Mouse (Mus musculus): ENCODE results near the gene Hist1h4a. TPM values are rescaled to one million over a fixed set of nuclear protein-coding genes. Genes with fewer than 3 reads are reported as not detected.
"Not testable (repeated sequence)": the region's sequence is repeated elsewhere in the genome, so short reads cannot be mapped to it uniquely, and the experiment has no call there.

The Hist1h4a gene
- polyA plus RNA-seq, 1 experiment from 2014 or later = 1.2 TPM

GRCm38 (mm10) chr13:23717593-23718245, 43.3 kb downstream of the Hist1h4a start:
- not testable (repeated sequence) for H3K27ac ChIP-seq; H3K36me3 ChIP-seq; H3K4me1 ChIP-seq; H3K27me3 ChIP-seq; H3K9me3 ChIP-seq; ATAC-seq (ENCODE audit: insufficient number of reproducible peaks, insufficient read depth, low FRiP score, low TSS enrichment); H3K4me2 ChIP-seq (replicated peaks); H3K4me3 ChIP-seq; H3K9ac ChIP-seq
- 18% methylated on average over 2 of the region's 2 CpGs for WGBS

- H3K36me3 ChIP-seq = no peaks in the 10 kb centered on the region
- no peaks in the 10 kb centered on the region for H3K9me3 ChIP-seq
- H3K4me1 ChIP-seq = no peaks in the 10 kb centered on the region
- H3K27me3 ChIP-seq = no peaks in the 10 kb centered on the region
- 59% methylated on average over 11 of the region's 11 CpGs for WGBS
- no peak overlapping the region for H3K4me2 ChIP-seq (replicated peaks)
- ATAC-seq (ENCODE audit: insufficient number of reproducible peaks, insufficient read depth, low FRiP score, low TSS enrichment) = no peak
- no peak overlapping the region for H3K4me3 ChIP-seq
- no peak overlapping the region for H3K9ac ChIP-seq
- H3K27ac ChIP-seq = no peak overlapping the region
Observed at GRCm38 (mm10) chr13:23717176-23717575, 43.9 kb downstream of the Hist1h4a start.

- Histone ChIP-seq H3K4me3 (no peak overlapping the region), H3K27ac (no peak overlapping the region), H3K4me1 (no peaks in the 10 kb centered on the region), H3K36me3 (no peaks in the 10 kb centered on the region), H3K4me2 (replicated peaks) (no peak overlapping the region), H3K9me3 (no peaks in the 10 kb centered on the region), H3K27me3 (no peaks in the 10 kb centered on the region), H3K9ac (no peak overlapping the region)
- WGBS = 83% methylated on average over 5 of the region's 5 CpGs
- no peak for ATAC-seq (ENCODE audit: insufficient number of reproducible peaks, insufficient read depth, low FRiP score, low TSS enrichment)
Observed at GRCm38 (mm10) chr13:23716261-23717042, 44.6 kb downstream of the Hist1h4a start.

Small RNAs within 50 kb of the gene (microRNA-seq; reads per million reads assigned to microRNA genes)
- gene Gm44314 (not detected), gene Gm44484 (not detected)

Other genes starting within 250 kb of the Hist1h4a start
- 6.2 and 6.8 TPM in 2 replicates for gene Hist1h4h, start 230.2 kb downstream of the Hist1h4a start, polyA plus RNA-seq (2016; fragmentation: Nextera tagmentation; extraction: Ambion mirVana)
- gene Hist1h2af, start 227.3 kb downstream of the Hist1h4a start, polyA plus RNA-seq (2016; fragmentation: Nextera tagmentation; extraction: Ambion mirVana) = 10.7 and 15.5 TPM in 2 replicates
- gene Hist1h3g, start 225.8 kb downstream of the Hist1h4a start, polyA plus RNA-seq (2016; fragmentation: Nextera tagmentation; extraction: Ambion mirVana) = 7.8 and 11.8 TPM in 2 replicates
- gene Hist1h2bh, start 217.8 kb downstream of the Hist1h4a start, polyA plus RNA-seq (2016; fragmentation: Nextera tagmentation; extraction: Ambion mirVana) = 1.3 and 1.5 TPM in 2 replicates
- gene Hist1h3f, start 217.2 kb downstream of the Hist1h4a start, polyA plus RNA-seq (2016; fragmentation: Nextera tagmentation; extraction: Ambion mirVana) = 1.3 and 2.3 TPM in 2 replicates
- gene Hist1h4f, start 209.6 kb downstream of the Hist1h4a start, polyA plus RNA-seq (2016; fragmentation: Nextera tagmentation; extraction: Ambion mirVana) = 2.1 and 2.4 TPM in 2 replicates
- 0.64 and 0.75 TPM in 2 replicates for gene Hist1h1d, start 208.0 kb downstream of the Hist1h4a start, polyA plus RNA-seq (2016; fragmentation: Nextera tagmentation; extraction: Ambion mirVana)
- gene Hist1h3e, start 198.9 kb downstream of the Hist1h4a start, polyA plus RNA-seq (2016; fragmentation: Nextera tagmentation; extraction: Ambion mirVana) = 9.5 and 9.6 TPM in 2 replicates
- 139 and 153 TPM in 2 replicates for gene Hist1h2ae, start 190.0 kb downstream of the Hist1h4a start, polyA plus RNA-seq (2016; fragmentation: Nextera tagmentation; extraction: Ambion mirVana)
- gene Hist1h2bg, start 189.8 kb downstream of the Hist1h4a start, polyA plus RNA-seq (2016; fragmentation: Nextera tagmentation; extraction: Ambion mirVana) = 11.4 and 15.7 TPM in 2 replicates
- 10.7 and 11.9 TPM in 2 replicates for gene Hist1h2bf, start 187.0 kb downstream of the Hist1h4a start, polyA plus RNA-seq (2016; fragmentation: Nextera tagmentation; extraction: Ambion mirVana)
- 2.0 and 3.6 TPM in 2 replicates for gene Hist1h2ad, start 186.8 kb downstream of the Hist1h4a start, polyA plus RNA-seq (2016; fragmentation: Nextera tagmentation; extraction: Ambion mirVana)
- gene Hist1h3d, start 185.5 kb downstream of the Hist1h4a start, polyA plus RNA-seq (2016; fragmentation: Nextera tagmentation; extraction: Ambion mirVana) = 5.5 and 7.0 TPM in 2 replicates
- 123 and 126 TPM in 2 replicates for gene Hist1h4d, start 179.6 kb downstream of the Hist1h4a start, polyA plus RNA-seq (2016; fragmentation: Nextera tagmentation; extraction: Ambion mirVana)
- 3.3 and 3.6 TPM in 2 replicates for gene Hist1h2be, start 140.1 kb downstream of the Hist1h4a start, polyA plus RNA-seq (2016; fragmentation: Nextera tagmentation; extraction: Ambion mirVana)
- gene Hist1h1e, start 138.7 kb downstream of the Hist1h4a start, polyA plus RNA-seq (2016; fragmentation: Nextera tagmentation; extraction: Ambion mirVana) = 22.6 and 24.2 TPM in 2 replicates
- 1.3 TPM in 2 replicates for gene Hist1h2ac, start 77.3 kb downstream of the Hist1h4a start, polyA plus RNA-seq (2016; fragmentation: Nextera tagmentation; extraction: Ambion mirVana)
- 35.4 and 35.6 TPM in 2 replicates for gene Hist1h2bc, start 77.0 kb downstream of the Hist1h4a start, polyA plus RNA-seq (2016; fragmentation: Nextera tagmentation; extraction: Ambion mirVana)
- gene Hist1h1t, start 65.4 kb downstream of the Hist1h4a start, polyA plus RNA-seq (2016; fragmentation: Nextera tagmentation; extraction: Ambion mirVana) = 0.24 and 0.25 TPM in 2 replicates
- gene Hist1h4c, start 62.8 kb downstream of the Hist1h4a start, polyA plus RNA-seq (2016; fragmentation: Nextera tagmentation; extraction: Ambion mirVana) = 10.5 and 13.6 TPM in 2 replicates
- 3.2 and 3.5 TPM in 2 replicates for gene Hfe, start 50.4 kb downstream of the Hist1h4a start, polyA plus RNA-seq (2016; fragmentation: Nextera tagmentation; extraction: Ambion mirVana)
- gene Hist1h1c, start 22.4 kb downstream of the Hist1h4a start, polyA plus RNA-seq (2016; fragmentation: Nextera tagmentation; extraction: Ambion mirVana) = 20.5 and 22.8 TPM in 2 replicates
- 19.2 and 19.3 TPM in 2 replicates for gene Hist1h3c, start 15.6 kb downstream of the Hist1h4a start, polyA plus RNA-seq (2016; fragmentation: Nextera tagmentation; extraction: Ambion mirVana)
- 3.6 and 5.0 TPM in 2 replicates for gene Hist1h2bb, start 14.5 kb downstream of the Hist1h4a start, polyA plus RNA-seq (2016; fragmentation: Nextera tagmentation; extraction: Ambion mirVana)
- 58.7 and 62.9 TPM in 2 replicates for gene Hist1h2ab, start 10.1 kb downstream of the Hist1h4a start, polyA plus RNA-seq (2016; fragmentation: Nextera tagmentation; extraction: Ambion mirVana)
- 14.0 and 23.7 TPM in 2 replicates for gene Hist1h3b, start 9.0 kb downstream of the Hist1h4a start, polyA plus RNA-seq (2016; fragmentation: Nextera tagmentation; extraction: Ambion mirVana)
- gene Hist1h4b, start 4.2 kb downstream of the Hist1h4a start, polyA plus RNA-seq (2016; fragmentation: Nextera tagmentation; extraction: Ambion mirVana) = 9.4 and 11.5 TPM in 2 replicates
- gene Hist1h3a, start 1.2 kb upstream of the Hist1h4a start, polyA plus RNA-seq (2016; fragmentation: Nextera tagmentation; extraction: Ambion mirVana) = 7.8 and 9.6 TPM in 2 replicates
- gene Hist1h1a, start 2.4 kb upstream of the Hist1h4a start, polyA plus RNA-seq (2016; fragmentation: Nextera tagmentation; extraction: Ambion mirVana) = 4.0 and 5.8 TPM in 2 replicates
- gene Trim38, start 8.7 kb upstream of the Hist1h4a start, polyA plus RNA-seq (2016; fragmentation: Nextera tagmentation; extraction: Ambion mirVana) = 0.10 TPM in 1 of 2 replicates, not detected in the other
- not detected in 2 replicates for gene Slc17a2, start 45.8 kb upstream of the Hist1h4a start, polyA plus RNA-seq (2016; fragmentation: Nextera tagmentation; extraction: Ambion mirVana)
- gene Slc17a3, start 78.2 kb upstream of the Hist1h4a start, polyA plus RNA-seq (2016; fragmentation: Nextera tagmentation; extraction: Ambion mirVana) = not detected in 2 replicates
- not detected in 2 replicates for gene Slc17a1, start 106.5 kb upstream of the Hist1h4a start, polyA plus RNA-seq (2016; fragmentation: Nextera tagmentation; extraction: Ambion mirVana)
- not detected in 2 replicates for gene Slc17a4, start 153.8 kb upstream of the Hist1h4a start, polyA plus RNA-seq (2016; fragmentation: Nextera tagmentation; extraction: Ambion mirVana)
- gene Hist1h2ba, start 172.9 kb upstream of the Hist1h4a start, polyA plus RNA-seq (2016; fragmentation: Nextera tagmentation; extraction: Ambion mirVana) = not detected in 2 replicates
- gene Hist1h2aa, start 173.2 kb upstream of the Hist1h4a start, polyA plus RNA-seq (2016; fragmentation: Nextera tagmentation; extraction: Ambion mirVana) = not detected in 2 replicates
- gene Scgn, start 230.0 kb upstream of the Hist1h4a start, polyA plus RNA-seq (2016; fragmentation: Nextera tagmentation; extraction: Ambion mirVana) = 0.40 TPM in 1 of 2 replicates, not detected in the other

Measured in embryonic facial prominence, embryonic 12.5 days (tissue).